Mouse (Mus musculus) erythroblast, adult 5-6 weeks (primary cell): Measurements from ENCODE around the gene Sall4. TPM values are rescaled to one million over a fixed set of nuclear protein-coding genes. Genes with fewer than 3 reads are reported as not detected.

Experiments used
- ATAC-seq: replicated peaks from 2 replicates; pipeline ENCODE4 v1.8.0; 2016; ENCODE audit warnings: moderate number of reproducible peaks, mild to moderate bottlenecking, moderate TSS enrichment, inconsistent platforms; ENCODE audit not compliant: poor library complexity, low FRiP score, severe bottlenecking
- total RNA-seq, 2 experiments: library from RNA; stranded (forward) in 1 of 2; stranded (reverse) in 1 of 2; fragments of 150-400 nt in 1 of 2; fragments of 200-764, 138-1000 nt in 1 of 2; gene quantifications; 2 replicates each; pipeline versions ENCODE4 v1.2.3 to v1.2.4; 2015 to 2017; ENCODE audit warnings: low replicate concordance in 2 of 2

Gene Sall4
- total RNA-seq, 2 experiments from 2014 or later = not detected

GRCm38 (mm10) chr2:168702266-168702665 lies 65.5 kb downstream of the Sall4 start:
- ATAC-seq = no peak

Other genes with a start within 250 kb of the Sall4 start
- gene Nfatc2, start 166.3 kb downstream of the Sall4 start, total RNA-seq (2015; ENCODE audit: low replicate concordance) = 0.63 and 6.5 TPM in 2 replicates
- 0.43 and 1.1 TPM in 2 replicates for gene Nfatc2, start 166.3 kb downstream of the Sall4 start, total RNA-seq (2017; ENCODE audit: low replicate concordance)
- not detected in 2 replicates for gene Atp9a, start 25.5 kb downstream of the Sall4 start, total RNA-seq (2015; ENCODE audit: low replicate concordance)
- gene Atp9a, start 25.5 kb downstream of the Sall4 start, total RNA-seq (2017; ENCODE audit: low replicate concordance) = not detected in 2 replicates
- 3.1 and 3.5 TPM in 2 replicates for gene Zfp64, start 187.6 kb upstream of the Sall4 start, total RNA-seq (2015; ENCODE audit: low replicate concordance)
- gene Zfp64, start 187.6 kb upstream of the Sall4 start, total RNA-seq (2017; ENCODE audit: low replicate concordance) = 4.2 and 4.3 TPM in 2 replicates